Mouse (Mus musculus): ENCODE data around the gene Tas1r3. TPM values are rescaled to one million over a fixed set of nuclear protein-coding genes. Genes with fewer than 3 reads are reported as not detected.

The Tas1r3 gene
- polyA plus RNA-seq, 1 experiment from 2014 or later = 0.29 TPM

- no peak for ATAC-seq
- H3K4me3 ChIP-seq (ENCODE audit: low read depth, low read length) = no peak overlapping the region
- peaks cover 68% of the 10 kb centered on the region for H3K36me3 ChIP-seq (ENCODE audit: control insufficient read depth, insufficient read depth, low read length)
- no peak overlapping the region for H3K9ac ChIP-seq (ENCODE audit: low read depth, low read length)
- H3K27ac ChIP-seq (ENCODE audit: low read length) = no peak overlapping the region
- no peak overlapping the region for H3K4me2 ChIP-seq (ENCODE audit: low read length)
- no peaks in the 10 kb centered on the region for H3K27me3 ChIP-seq (ENCODE audit: control insufficient read depth, insufficient read depth, low read depth, low read length)
- 95% methylated on average over 7 of the region's 7 CpGs for whole genome bisulfite sequencing
- H3K9me3 ChIP-seq (replicated peaks; ENCODE audit: control insufficient read depth, low read length, poor library complexity, severe bottlenecking) = no peaks in the 10 kb centered on the region
- H3K4me1 ChIP-seq (ENCODE audit: control insufficient read depth, insufficient read depth, low read length) = peaks cover 16% of the 10 kb centered on the region
Observed at GRCm38 (mm10) chr4:155899355-155899754, 36.2 kb upstream of the Tas1r3 start.

- Histone ChIP-seq H3K4me1 (ENCODE audit: control insufficient read depth, insufficient read depth, low read length) (peaks cover 27% of the 10 kb centered on the region), H3K36me3 (ENCODE audit: control insufficient read depth, insufficient read depth, low read length) (peaks cover 60% of the 10 kb centered on the region), H3K4me3 (ENCODE audit: low read depth, low read length) (no peak overlapping the region), H3K27ac (ENCODE audit: low read length) (no peak overlapping the region), H3K9me3 (replicated peaks; ENCODE audit: control insufficient read depth, low read length, poor library complexity, severe bottlenecking) (no peaks in the 10 kb centered on the region), H3K4me2 (ENCODE audit: low read length) (no peak overlapping the region), H3K9ac (ENCODE audit: low read depth, low read length) (no peak overlapping the region), H3K27me3 (ENCODE audit: control insufficient read depth, insufficient read depth, low read depth, low read length) (no peaks in the 10 kb centered on the region)
- WGBS = 98% methylated on average over 2 of the region's 2 CpGs
- no peak for ATAC-seq
Observed at GRCm38 (mm10) chr4:155898318-155898717, 35.2 kb upstream of the Tas1r3 start.

- no peak overlapping the region for H3K9ac ChIP-seq (ENCODE audit: low read depth, low read length)
- H3K36me3 ChIP-seq (ENCODE audit: control insufficient read depth, insufficient read depth, low read length) = peaks cover 41% of the 10 kb centered on the region
- no peaks in the 10 kb centered on the region for H3K27me3 ChIP-seq (ENCODE audit: control insufficient read depth, insufficient read depth, low read depth, low read length)
- no peak overlapping the region for H3K27ac ChIP-seq (ENCODE audit: low read length)
- H3K4me3 ChIP-seq (ENCODE audit: low read depth, low read length) = no peak overlapping the region
- H3K4me1 ChIP-seq (ENCODE audit: control insufficient read depth, insufficient read depth, low read length) = peaks cover 31% of the 10 kb centered on the region
- WGBS = 95% methylated on average over 12 of the region's 12 CpGs
- H3K4me2 ChIP-seq (ENCODE audit: low read length) = no peak overlapping the region
- no peaks in the 10 kb centered on the region for H3K9me3 ChIP-seq (replicated peaks; ENCODE audit: control insufficient read depth, low read length, poor library complexity, severe bottlenecking)
- ATAC-seq = no peak
Observed at GRCm38 (mm10) chr4:155896461-155896860, 33.3 kb upstream of the Tas1r3 start.

GRCm38 (mm10) chr4:155895826-155896225 lies 32.7 kb upstream of the Tas1r3 start:
- no peak for ATAC-seq
- no peak overlapping the region for H3K4me3 ChIP-seq (ENCODE audit: low read depth, low read length)
- H3K4me2 ChIP-seq (ENCODE audit: low read length) = peak overlapping the region; percentile 94
- no peaks in the 10 kb centered on the region for H3K27me3 ChIP-seq (ENCODE audit: control insufficient read depth, insufficient read depth, low read depth, low read length)
- no peak overlapping the region for H3K27ac ChIP-seq (ENCODE audit: low read length)
- WGBS = 95% methylated on average over 4 of the region's 4 CpGs
- H3K9me3 ChIP-seq (replicated peaks; ENCODE audit: control insufficient read depth, low read length, poor library complexity, severe bottlenecking) = no peaks in the 10 kb centered on the region
- H3K36me3 ChIP-seq (ENCODE audit: control insufficient read depth, insufficient read depth, low read length) = peaks cover 35% of the 10 kb centered on the region
- no peak overlapping the region for H3K9ac ChIP-seq (ENCODE audit: low read depth, low read length)
- peaks cover 31% of the 10 kb centered on the region for H3K4me1 ChIP-seq (ENCODE audit: control insufficient read depth, insufficient read depth, low read length)

GRCm38 (mm10) chr4:155895216-155895615 lies 32.1 kb upstream of the Tas1r3 start:
- Histone ChIP-seq H3K9me3 (replicated peaks; ENCODE audit: control insufficient read depth, low read length, poor library complexity, severe bottlenecking) (no peaks in the 10 kb centered on the region), H3K27me3 (ENCODE audit: control insufficient read depth, insufficient read depth, low read depth, low read length) (no peaks in the 10 kb centered on the region), H3K4me2 (ENCODE audit: low read length) (peak overlapping the region; percentile 94), H3K9ac (ENCODE audit: low read depth, low read length) (peak overlapping the region; percentile 98), H3K27ac (ENCODE audit: low read length) (peak overlapping the region; percentile 38; the same call in 1 of the 2 replicates), H3K4me1 (ENCODE audit: control insufficient read depth, insufficient read depth, low read length) (peaks cover 38% of the 10 kb centered on the region), H3K4me3 (ENCODE audit: low read depth, low read length) (peak overlapping the region; percentile 92), H3K36me3 (ENCODE audit: control insufficient read depth, insufficient read depth, low read length) (peaks cover 33% of the 10 kb centered on the region)
- no peak for ATAC-seq
- WGBS = 22% methylated on average over 6 of the region's 6 CpGs

GRCm38 (mm10) chr4:155894311-155894881 lies 31.2 kb upstream of the Tas1r3 start:
- Histone ChIP-seq H3K4me1 (ENCODE audit: control insufficient read depth, insufficient read depth, low read length) (peaks cover 43% of the 10 kb centered on the region), H3K9ac (ENCODE audit: low read depth, low read length) (peak overlapping the region; percentile 98), H3K27me3 (ENCODE audit: control insufficient read depth, insufficient read depth, low read depth, low read length) (no peaks in the 10 kb centered on the region), H3K36me3 (ENCODE audit: control insufficient read depth, insufficient read depth, low read length) (peaks cover 26% of the 10 kb centered on the region), H3K9me3 (replicated peaks; ENCODE audit: control insufficient read depth, low read length, poor library complexity, severe bottlenecking) (no peaks in the 10 kb centered on the region), H3K27ac (ENCODE audit: low read length) (peak overlapping the region; percentile 38; the same call in 1 of the 2 replicates), H3K4me3 (ENCODE audit: low read depth, low read length) (peak overlapping the region; percentile 92), H3K4me2 (ENCODE audit: low read length) (peak overlapping the region; percentile 94)
- 22% methylated on average over 8 of the region's 8 CpGs for WGBS
- no peak for ATAC-seq

- no peak for ATAC-seq
- peak overlapping the region; percentile 92 for H3K4me3 ChIP-seq (ENCODE audit: low read depth, low read length)
- no peaks in the 10 kb centered on the region for H3K9me3 ChIP-seq (replicated peaks; ENCODE audit: control insufficient read depth, low read length, poor library complexity, severe bottlenecking)
- peak overlapping the region; percentile 94 for H3K4me2 ChIP-seq (ENCODE audit: low read length)
- H3K4me1 ChIP-seq (ENCODE audit: control insufficient read depth, insufficient read depth, low read length) = peaks cover 43% of the 10 kb centered on the region
- H3K27me3 ChIP-seq (ENCODE audit: control insufficient read depth, insufficient read depth, low read depth, low read length) = no peaks in the 10 kb centered on the region
- peak overlapping the region; percentile 98 for H3K9ac ChIP-seq (ENCODE audit: low read depth, low read length)
- H3K27ac ChIP-seq (ENCODE audit: low read length) = no peak overlapping the region
- H3K36me3 ChIP-seq (ENCODE audit: control insufficient read depth, insufficient read depth, low read length) = peaks cover 22% of the 10 kb centered on the region
- 62% methylated on average over 8 of the region's 8 CpGs for WGBS
Observed at GRCm38 (mm10) chr4:155893212-155893690, 30.1 kb upstream of the Tas1r3 start.

GRCm38 (mm10) chr4:155892438-155893211 lies 29.5 kb upstream of the Tas1r3 start:
- peaks cover 43% of the 10 kb centered on the region for H3K4me1 ChIP-seq (ENCODE audit: control insufficient read depth, insufficient read depth, low read length)
- WGBS = 5% methylated on average over 33 of the region's 37 CpGs
- ATAC-seq = peak; percentile 47
- peak overlapping the region; percentile 94 for H3K4me2 ChIP-seq (ENCODE audit: low read length)
- H3K4me3 ChIP-seq (ENCODE audit: low read depth, low read length) = peak overlapping the region; percentile 92
- H3K9me3 ChIP-seq (replicated peaks; ENCODE audit: control insufficient read depth, low read length, poor library complexity, severe bottlenecking) = no peaks in the 10 kb centered on the region
- peak overlapping the region; percentile 98 for H3K9ac ChIP-seq (ENCODE audit: low read depth, low read length)
- H3K27ac ChIP-seq (ENCODE audit: low read length) = peak overlapping the region; percentile 99
- no peaks in the 10 kb centered on the region for H3K27me3 ChIP-seq (ENCODE audit: control insufficient read depth, insufficient read depth, low read depth, low read length)
- H3K36me3 ChIP-seq (ENCODE audit: control insufficient read depth, insufficient read depth, low read length) = peaks cover 27% of the 10 kb centered on the region

- 0% methylated on average over 45 of the region's 56 CpGs for WGBS
- H3K9ac ChIP-seq (ENCODE audit: low read depth, low read length) = peak overlapping the region; percentile 98
- peak; percentile 91 for ATAC-seq
- H3K4me2 ChIP-seq (ENCODE audit: low read length) = peak overlapping the region; percentile 94
- peaks cover 43% of the 10 kb centered on the region for H3K4me1 ChIP-seq (ENCODE audit: control insufficient read depth, insufficient read depth, low read length)
- H3K27me3 ChIP-seq (ENCODE audit: control insufficient read depth, insufficient read depth, low read depth, low read length) = no peaks in the 10 kb centered on the region
- H3K27ac ChIP-seq (ENCODE audit: low read length) = peak overlapping the region; percentile 99
- H3K9me3 ChIP-seq (replicated peaks; ENCODE audit: control insufficient read depth, low read length, poor library complexity, severe bottlenecking) = no peaks in the 10 kb centered on the region
- H3K4me3 ChIP-seq (ENCODE audit: low read depth, low read length) = peak overlapping the region; percentile 92
- peaks cover 25% of the 10 kb centered on the region for H3K36me3 ChIP-seq (ENCODE audit: control insufficient read depth, insufficient read depth, low read length)
Observed at GRCm38 (mm10) chr4:155892017-155892416, 28.9 kb upstream of the Tas1r3 start.
